Mouse (Mus musculus) olfactory bulb, adult 2 months (tissue): Measurements from ENCODE around the gene Mrc2. TPM values are rescaled to one million over a fixed set of nuclear protein-coding genes. Genes with fewer than 3 reads are reported as not detected.
A peak's percentile ranks its signal among the peaks of the same experiment; 100 is the strongest.

Source experiments
- H3K27ac ChIP-seq: fragments of 200-500 bp; 2 replicates; pipeline ENCODE4 v1.5.1; 2012; ENCODE audit warnings: low read depth, low read length; ENCODE audit not compliant: insufficient read depth
- H3K4me1 ChIP-seq: fragments of 200-500 bp; 2 replicates; pipeline ENCODE4 v1.6.1; 2012; ENCODE audit warnings: low read length; ENCODE audit not compliant: control insufficient read depth, insufficient read depth
- H3K4me3 ChIP-seq: fragments of 200-500 bp; 2 replicates; pipeline ENCODE4 v1.5.1; 2012; ENCODE audit warnings: mild to moderate bottlenecking, low read depth, low read length, moderate library complexity; ENCODE audit not compliant: insufficient read depth
- CTCF ChIP-seq: fragments of 200-500 bp; IDR thresholded peaks from 2 replicates; pipeline ENCODE4 v1.5.1; 2012; ENCODE audit warnings: low read depth, mild to moderate bottlenecking, low read length, moderate library complexity; ENCODE audit not compliant: insufficient read depth
- POLR2A ChIP-seq: fragments of 200-500 bp; IDR thresholded peaks from 2 replicates; pipeline ENCODE4 v1.6.1; 2012; ENCODE audit warnings: mild to moderate bottlenecking, low read depth, low read length, moderate library complexity; ENCODE audit not compliant: insufficient read depth
- WGBS: fragments of 180-500 bp; shearing (Covaris S2); methylation state at CpG from one replicate; pipeline ENCODE4 v1.1.7; 2018; 5-methylcytosine and 5-hydroxymethylcytosine counted together
- polyA plus RNA-seq: library from polyadenylated mRNA; stranded (reverse); fragments of >200 nt; gene quantifications from 2 replicates; pipeline ENCODE4 v1.2.4, GENCODE M21; 2012; ENCODE audit warnings: low replicate concordance; ENCODE audit not compliant: missing spikeins, insufficient read depth, insufficient read length

Gene Mrc2
- polyA plus RNA-seq, 1 experiment, result not detected

GRCm38 (mm10) chr11:105316121-105316520 lies 23.7 kb downstream of the Mrc2 start:
- Histone ChIP-seq H3K4me1 (peaks cover 27% of the 10 kb centered on the region), H3K4me3 (no peak overlapping the region), H3K27ac (no peak overlapping the region)
- 98% methylated on average over 4 of the region's 4 CpGs for WGBS
- no peak for TF ChIP-seq CTCF
- TF ChIP-seq POLR2A, result no peak

GRCm38 (mm10) chr11:105317769-105318168 lies 25.3 kb downstream of the Mrc2 start:
- no peak for TF ChIP-seq CTCF
- TF ChIP-seq POLR2A, result no peak
- WGBS, result 93% methylated on average over 6 of the region's 6 CpGs
- peaks cover 17% of the 10 kb centered on the region for H3K4me1 ChIP-seq
- H3K27ac ChIP-seq, result no peak overlapping the region
- H3K4me3 ChIP-seq, result no peak overlapping the region

DNA sequence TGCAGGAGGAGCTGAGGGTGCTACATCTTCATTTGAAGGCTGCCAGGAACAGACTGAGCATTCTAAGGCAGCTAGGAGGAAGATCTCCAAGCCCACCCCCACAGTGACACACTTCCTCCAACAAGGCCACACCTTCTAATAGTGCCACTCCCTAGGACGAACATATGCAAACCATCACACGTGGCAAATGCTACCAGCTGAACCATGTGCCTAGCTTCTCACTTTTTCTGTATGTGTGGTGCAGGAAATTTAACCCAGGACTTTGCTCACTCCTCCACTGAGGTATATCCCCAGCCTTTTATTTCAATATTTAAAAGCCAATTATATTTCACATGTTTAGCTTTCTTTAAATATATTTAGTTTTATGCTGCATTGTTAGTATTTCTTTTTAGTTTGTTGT lies 28.6 kb downstream of the Mrc2 start:
- Histone ChIP-seq H3K4me3 (no peak overlapping the region), H3K4me1 (no peaks in the 10 kb centered on the region), H3K27ac (no peak overlapping the region)
- TF ChIP-seq CTCF (no peak), POLR2A (no peak)
- WGBS, result 85% methylated on average over 2 of the region's 2 CpGs

- no peak for TF ChIP-seq POLR2A
- no peak for TF ChIP-seq CTCF
- Histone ChIP-seq H3K27ac (no peak overlapping the region), H3K4me3 (no peak overlapping the region), H3K4me1 (no peaks in the 10 kb centered on the region)
- WGBS, result 86% methylated on average over 5 of the region's 5 CpGs
Measured at GRCm38 (mm10) chr11:105323530-105323929, 31.1 kb downstream of the Mrc2 start.

DNA sequence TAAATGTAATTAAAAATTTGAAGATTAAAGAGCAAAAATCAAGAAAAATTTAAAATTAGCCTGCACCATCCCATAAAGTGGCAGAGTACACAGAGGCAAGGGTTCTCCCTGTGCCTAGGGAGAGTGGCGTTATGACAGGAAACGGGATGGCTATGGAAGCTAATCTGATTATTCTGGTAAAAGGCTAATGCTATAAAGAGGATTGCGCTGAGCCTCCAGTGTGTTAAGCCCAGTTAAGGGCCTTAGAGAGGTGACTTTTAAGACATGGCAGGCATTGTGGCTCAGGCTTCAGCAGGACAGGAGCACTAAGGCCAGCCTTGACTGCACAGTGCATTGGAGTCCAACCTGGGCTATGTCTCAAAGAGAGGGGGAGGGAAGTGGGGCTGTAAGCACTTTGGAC lies 34.7 kb downstream of the Mrc2 start:
- H3K4me1 ChIP-seq, result peaks cover 9% of the 10 kb centered on the region
- H3K4me3 ChIP-seq, result no peak overlapping the region
- TF ChIP-seq CTCF, result no peak
- no peak for TF ChIP-seq POLR2A
- WGBS, result 93% methylated on average over 3 of the region's 3 CpGs
- H3K27ac ChIP-seq, result no peak overlapping the region

DNA sequence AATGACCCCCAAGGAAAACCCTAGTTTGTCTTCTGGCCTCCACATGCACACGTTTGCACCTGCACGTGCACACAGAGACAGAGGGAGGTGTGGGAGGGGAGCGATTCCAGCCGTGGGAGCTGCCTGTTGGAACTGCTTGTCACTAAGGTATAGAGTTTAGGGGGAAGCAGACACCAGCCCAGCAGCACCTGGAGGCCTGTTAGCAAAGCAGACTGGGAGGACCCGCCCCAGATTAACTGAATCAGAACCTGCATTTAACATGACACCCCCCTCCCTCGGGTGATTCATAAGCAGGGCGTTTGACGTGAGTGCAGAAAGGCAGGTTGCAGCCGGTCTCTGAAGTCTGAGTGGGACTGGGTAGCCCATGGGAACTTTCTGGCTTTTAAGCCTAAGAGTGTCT lies 37.5 kb downstream of the Mrc2 start:
- H3K27ac ChIP-seq, result no peak overlapping the region
- TF ChIP-seq POLR2A, result no peak
- no peak for TF ChIP-seq CTCF
- H3K4me1 ChIP-seq, result peaks cover 13% of the 10 kb centered on the region
- no peak overlapping the region for H3K4me3 ChIP-seq
- 56% methylated on average over 9 of the region's 9 CpGs for WGBS

DNA sequence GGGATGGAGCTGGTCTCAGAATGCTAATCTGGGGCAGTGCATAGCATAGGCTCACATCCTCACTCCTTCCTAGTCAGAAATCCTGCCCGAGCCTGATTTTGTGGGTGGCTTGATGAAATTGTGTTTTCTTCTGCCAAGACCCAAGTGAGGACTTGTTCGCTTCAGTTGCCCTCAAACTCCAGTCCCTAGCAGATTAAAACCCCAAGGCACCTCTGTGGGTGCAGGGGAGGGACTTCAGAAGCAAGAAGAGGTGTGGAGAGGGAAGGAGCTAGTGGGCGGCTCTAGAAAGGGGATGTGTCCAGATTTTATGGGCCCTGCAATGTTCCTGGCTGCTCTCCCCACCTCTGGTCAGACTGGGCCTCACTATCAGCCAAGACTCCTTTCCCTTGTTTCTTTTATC lies 38.7 kb downstream of the Mrc2 start:
- Histone ChIP-seq H3K4me3 (no peak overlapping the region), H3K27ac (no peak overlapping the region), H3K4me1 (peaks cover 13% of the 10 kb centered on the region)
- TF ChIP-seq CTCF (no peak), POLR2A (no peak)
- 86% methylated on average over 3 of the region's 3 CpGs for WGBS

DNA sequence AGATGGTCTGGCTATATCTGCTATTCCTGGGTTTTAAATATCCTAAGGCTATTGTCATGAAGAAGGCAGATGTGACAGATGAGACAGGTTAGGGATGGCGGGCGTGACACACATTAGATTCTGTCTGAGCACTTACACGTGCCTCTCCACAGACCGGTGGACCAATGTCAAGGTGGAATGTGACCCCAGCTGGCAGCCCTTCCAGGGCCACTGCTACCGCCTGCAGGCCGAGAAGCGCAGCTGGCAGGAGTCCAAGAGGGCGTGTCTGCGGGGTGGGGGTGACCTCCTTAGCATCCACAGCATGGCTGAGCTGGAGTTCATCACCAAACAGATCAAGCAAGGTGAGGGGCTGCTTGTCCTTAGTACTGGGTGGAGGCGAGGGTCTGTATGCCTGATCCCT lies 39.3 kb downstream of the Mrc2 start:
- Histone ChIP-seq H3K27ac (no peak overlapping the region), H3K4me3 (no peak overlapping the region), H3K4me1 (peaks cover 13% of the 10 kb centered on the region)
- TF ChIP-seq POLR2A (no peak), CTCF (no peak)
- WGBS, result 48% methylated on average over 10 of the region's 10 CpGs

- TF ChIP-seq CTCF, result peak; percentile 54; the same call in 1 of the 2 replicates
- TF ChIP-seq POLR2A, result no peak
- 59% methylated on average over 8 of the region's 8 CpGs for WGBS
- H3K4me1 ChIP-seq, result peaks cover 13% of the 10 kb centered on the region
Measured at GRCm38 (mm10) chr11:105332468-105332867, 40.0 kb downstream of the Mrc2 start.

DNA sequence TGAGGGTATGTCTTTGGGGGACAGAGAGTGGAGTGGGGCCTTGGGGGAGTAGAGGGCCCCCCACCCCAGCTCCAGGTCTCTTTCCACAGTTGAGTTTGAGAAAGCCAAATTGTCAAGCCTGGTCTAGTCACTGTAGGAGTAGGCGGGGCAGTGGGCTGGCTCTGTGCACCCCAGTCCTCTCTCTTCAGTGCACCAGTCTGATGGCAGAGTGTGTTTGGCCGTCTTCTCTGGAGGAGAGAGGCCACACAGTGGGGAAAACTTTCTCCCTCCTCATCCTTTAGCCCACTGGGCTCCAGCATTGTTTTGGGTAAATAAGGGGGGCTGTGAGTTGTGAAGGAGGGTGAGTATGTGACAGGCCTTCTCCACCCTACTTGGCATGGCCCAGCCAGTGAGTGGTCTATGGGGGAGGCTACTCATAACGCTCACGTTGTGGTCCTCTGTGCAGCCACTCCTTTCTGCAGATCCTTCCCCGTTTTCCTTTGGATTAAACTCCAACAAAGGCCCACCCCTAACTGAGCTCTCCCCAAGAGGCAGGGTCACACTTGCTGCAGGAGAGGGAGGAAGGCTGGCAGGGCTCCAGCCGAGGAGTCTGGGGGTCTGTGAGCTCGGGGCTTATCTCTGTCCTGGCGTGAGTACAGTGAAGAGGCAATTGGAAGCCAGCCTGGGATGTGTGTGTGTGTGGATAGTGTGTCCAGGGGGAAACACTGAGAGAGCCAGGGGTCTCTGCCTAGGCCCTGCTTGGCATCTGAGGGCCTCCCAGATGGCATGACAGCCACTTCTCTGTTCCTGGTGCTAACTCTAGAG lies 41.6 kb downstream of the Mrc2 start:
- TF ChIP-seq POLR2A (no peak), CTCF (no peak)
- no peak overlapping the region for H3K27ac ChIP-seq
- 60% methylated on average over 8 of the region's 8 CpGs for WGBS

More at GRCm38 (mm10) chr11:105332468-105332867, 40.0 kb downstream of the Mrc2 start:
- Histone ChIP-seq H3K4me3 (no peak overlapping the region), H3K27ac (no peak overlapping the region)

More for the DNA sequence above, 41.6 kb downstream of the Mrc2 start:
- Histone ChIP-seq H3K4me3 (no peak overlapping the region), H3K4me1 (peaks cover 13% of the 10 kb centered on the region)
